Mouse (Mus musculus) lung, adult 2 months (tissue): Measurements from ENCODE around the gene Stx17.

Experiments
- CTCF ChIP-seq: fragments of 200-500 bp; IDR thresholded peaks from 2 replicates; pipeline ENCODE4 v1.5.1; 2011; ENCODE audit warnings: mild to moderate bottlenecking, low read length, control low read depth; ENCODE audit not compliant: insufficient read depth
- POLR2A ChIP-seq: fragments of 200-500 bp; IDR thresholded peaks from 2 replicates; pipeline ENCODE4 v1.6.1; 2011; ENCODE audit warnings: low read depth, mild to moderate bottlenecking, control low read depth, low read length, borderline replicate concordance; ENCODE audit errors: extremely low read depth

DNA sequence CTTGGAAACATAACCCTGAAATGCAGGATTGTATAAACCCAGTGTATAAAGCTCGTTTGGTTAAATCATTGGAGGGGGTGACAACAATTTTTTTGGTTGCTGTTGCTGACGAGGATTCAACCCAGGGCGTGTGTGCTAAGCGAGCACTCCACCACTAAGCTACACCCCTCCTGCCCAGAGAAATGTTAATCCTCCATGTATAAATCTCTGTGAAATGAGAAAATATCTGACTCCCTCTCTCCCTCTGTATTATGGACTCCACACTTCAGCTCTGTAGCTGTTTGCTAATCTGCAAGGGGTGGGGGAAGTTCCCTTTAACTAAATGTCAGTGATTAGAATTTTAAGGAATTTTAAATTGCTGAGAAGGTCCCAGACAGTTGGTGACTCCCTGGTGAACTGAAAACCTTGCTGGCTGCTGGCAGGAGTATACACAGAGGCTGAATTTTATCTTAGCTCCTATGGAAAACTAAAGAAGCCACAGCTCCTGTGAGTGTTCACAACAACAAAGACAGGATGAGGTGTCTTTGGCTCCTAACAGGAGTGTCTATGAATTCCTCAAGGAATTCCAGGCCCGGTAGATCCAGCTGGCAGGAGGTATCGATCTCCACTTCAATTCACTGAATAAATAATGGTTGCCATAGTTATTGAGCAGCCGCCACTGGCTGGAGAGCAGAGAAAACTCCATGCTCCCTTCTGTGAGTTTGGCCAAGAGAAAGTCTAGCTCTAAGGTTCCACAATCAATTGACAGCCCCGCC is 45.3 kb upstream of the Stx17 start:
- TF ChIP-seq POLR2A (no peak), CTCF (no peak)
